Mouse (Mus musculus): ENCODE measurements around the gene Olfr481.

Olfr481 gene

DNA sequence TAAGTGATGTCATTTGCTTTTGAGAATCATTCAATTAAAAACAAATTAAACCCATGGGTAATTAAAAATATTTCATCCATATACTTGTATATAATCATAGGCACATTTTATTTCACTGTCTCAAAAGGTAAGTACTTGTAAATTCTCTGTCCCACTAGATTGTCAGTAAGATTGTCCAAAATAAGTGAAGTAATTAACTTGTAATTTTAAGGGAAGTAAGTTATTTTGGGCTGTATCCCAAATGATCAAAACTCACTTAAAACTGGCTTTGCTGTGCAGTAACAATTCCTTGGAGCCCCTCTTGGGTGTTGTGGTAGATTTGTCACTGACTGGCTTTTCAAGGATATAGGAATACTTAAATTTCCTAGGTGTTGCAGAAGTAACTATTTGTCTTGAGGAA, at the start of gene Olfr481:
TSS of gene Olfr481 (plus strand) at position 301 of the 400 bp plus-strand sequence.
- DNase-seq (ENCODE audit: low read depth), result no peak

DNA sequence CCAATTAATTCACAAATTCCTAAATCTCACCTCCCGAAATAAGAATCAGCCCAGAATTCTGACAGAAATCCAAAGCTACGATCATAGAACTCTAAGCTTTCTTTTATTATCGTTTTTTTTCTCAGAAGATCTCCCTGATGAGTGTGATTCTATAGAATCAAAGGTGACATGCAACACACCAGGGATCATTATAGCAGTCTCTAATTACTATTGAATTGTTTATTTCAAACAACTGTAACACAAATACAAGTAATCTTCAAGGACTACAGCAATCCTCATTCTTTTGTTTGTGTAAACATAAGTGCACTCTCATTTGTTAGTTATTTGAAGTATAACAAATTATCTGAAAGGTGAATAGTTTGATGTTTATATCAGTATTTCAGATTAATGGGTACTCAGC, 45.8 kb upstream of the Olfr481 start, which contains the start of gene Olfr478:
TSS of gene Olfr478 (minus strand) at position 101 of the 400 bp plus-strand sequence.
- DNase-seq (ENCODE audit: low read depth), result no peak

DNA sequence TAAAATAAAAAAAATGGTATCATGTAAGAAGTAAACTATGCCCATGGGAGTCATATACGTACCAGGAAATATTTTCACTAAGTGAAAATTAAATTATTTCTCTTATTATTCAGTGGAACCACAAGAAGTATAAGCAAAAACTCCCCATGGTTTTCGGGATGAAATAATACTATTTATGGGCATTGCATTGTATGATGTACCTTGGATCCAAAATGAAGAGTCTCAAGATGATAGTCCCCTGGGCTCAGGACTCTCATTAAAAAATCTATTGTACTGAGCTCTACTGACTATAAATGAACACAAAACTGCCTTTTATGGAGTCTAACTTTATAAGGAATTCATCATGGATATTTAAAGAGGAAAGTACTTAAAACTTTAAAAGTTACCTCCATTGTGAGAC, 29.3 kb upstream of the Olfr481 start, which contains the start of gene Olfr479:
TSS of gene Olfr479 (plus strand) at position 301 of the 400 bp plus-strand sequence.
- no peak for DNase-seq (ENCODE audit: low read depth)

DNA sequence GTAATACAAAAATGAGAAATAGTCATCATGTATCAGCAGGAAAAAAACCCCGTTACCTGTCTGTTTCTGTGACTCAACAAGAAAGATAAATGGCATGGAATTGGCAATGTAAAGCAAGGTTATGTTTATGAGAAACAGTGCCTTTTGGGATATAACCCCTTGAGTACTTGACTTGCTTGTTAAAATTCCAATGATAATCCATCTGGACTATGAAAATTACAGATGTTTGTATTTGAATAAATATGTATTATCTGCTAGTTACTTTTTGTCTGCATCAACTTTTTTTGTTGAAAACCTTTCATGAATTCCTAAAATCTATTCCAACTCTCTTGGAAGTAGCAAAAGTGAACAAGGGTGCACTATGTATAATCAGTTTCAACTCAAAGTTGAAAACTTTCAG, 12.4 kb upstream of the Olfr481 start, which contains the start of gene Olfr480:
TSS of gene Olfr480 (minus strand) at position 101 of the 400 bp plus-strand sequence.
- DNase-seq (ENCODE audit: low read depth), result no peak

DNA sequence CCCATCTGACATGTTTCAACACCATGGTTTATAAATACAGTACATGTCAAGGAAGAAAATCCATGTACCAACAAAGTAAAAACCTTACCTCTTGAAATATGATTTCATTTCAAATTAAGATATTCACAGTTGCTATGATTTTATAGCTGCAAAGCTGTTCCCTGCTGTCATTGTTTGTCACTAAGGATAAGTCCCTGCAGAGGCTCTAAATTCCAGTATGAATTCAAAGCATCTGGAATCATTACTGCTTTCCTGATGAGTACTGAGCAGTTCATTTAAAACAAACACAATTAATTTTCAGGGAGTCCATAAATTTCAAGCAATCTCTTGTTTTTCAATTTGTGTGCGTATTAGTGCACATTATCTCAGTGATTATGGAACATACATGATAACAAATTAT, 17.8 kb downstream of the Olfr481 start, which contains the start of gene Olfr482:
TSS of gene Olfr482 (minus strand) at position 101 of the 400 bp plus-strand sequence.
- DNase-seq (ENCODE audit: low read depth), result no peak

DNA sequence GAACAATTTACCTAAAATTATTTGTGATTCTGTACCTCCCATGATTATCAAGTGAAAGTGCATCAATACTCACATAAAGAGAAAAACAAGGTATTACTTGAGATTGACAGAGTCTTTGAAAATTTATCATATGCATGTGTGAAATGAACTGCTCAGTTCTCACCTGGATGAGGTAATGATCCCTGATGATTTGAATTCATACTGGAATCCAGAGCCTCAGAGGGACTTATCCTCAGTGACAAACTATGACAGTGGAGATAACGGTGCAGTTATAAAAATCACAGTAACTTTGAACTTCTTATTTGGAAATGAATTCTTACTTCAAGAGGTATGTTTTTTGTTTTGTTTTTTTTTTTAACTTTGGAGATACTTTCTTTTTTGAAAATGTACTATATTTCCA, 20.9 kb downstream of the Olfr481 start, which contains the start of gene Olfr483:
TSS of gene Olfr483 (plus strand) at position 301 of the 400 bp plus-strand sequence.
- no peak for DNase-seq (ENCODE audit: low read depth)

DNA sequence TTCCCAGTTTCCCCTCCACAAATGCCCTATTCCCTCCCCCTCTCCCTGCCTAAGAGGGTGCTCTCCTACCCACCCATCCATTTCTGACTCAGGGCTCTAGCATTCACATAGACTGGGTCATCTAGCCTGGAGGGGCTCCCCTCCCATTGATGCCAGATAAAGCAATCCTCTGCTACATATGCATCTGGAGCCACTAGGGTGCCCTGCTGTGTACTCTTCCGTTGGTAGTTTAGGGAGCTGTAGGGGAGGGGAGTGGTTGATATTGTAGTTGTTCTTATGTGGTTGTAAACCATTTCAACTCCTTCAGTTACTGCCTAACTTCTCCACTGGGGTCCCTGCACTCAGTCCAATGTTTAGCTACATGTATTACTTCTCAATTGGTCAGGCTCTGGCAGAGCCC, 41.0 kb downstream of the Olfr481 start:
- DNase-seq (ENCODE audit: low read depth), result no peak

DNA sequence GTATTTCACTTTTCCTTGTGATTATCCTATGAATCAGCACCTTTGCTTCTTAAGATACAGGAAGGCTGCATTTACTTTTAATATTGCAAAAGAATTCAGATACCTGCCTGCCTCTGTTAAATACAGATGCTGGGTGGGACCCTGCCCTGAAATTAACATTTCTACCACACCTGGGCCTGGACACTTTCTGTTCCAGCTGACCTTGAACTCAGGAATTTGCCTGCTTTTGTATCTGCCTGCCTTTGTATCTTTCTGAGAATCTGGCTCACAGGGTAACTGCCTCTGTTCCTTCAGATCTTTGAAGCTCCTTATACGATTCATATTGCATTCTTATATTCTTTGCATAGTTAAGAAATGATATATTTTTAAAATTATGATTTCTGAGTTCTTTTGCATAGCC, 41.8 kb downstream of the Olfr481 start:
- DNase-seq (ENCODE audit: low read depth), result no peak

DNA sequence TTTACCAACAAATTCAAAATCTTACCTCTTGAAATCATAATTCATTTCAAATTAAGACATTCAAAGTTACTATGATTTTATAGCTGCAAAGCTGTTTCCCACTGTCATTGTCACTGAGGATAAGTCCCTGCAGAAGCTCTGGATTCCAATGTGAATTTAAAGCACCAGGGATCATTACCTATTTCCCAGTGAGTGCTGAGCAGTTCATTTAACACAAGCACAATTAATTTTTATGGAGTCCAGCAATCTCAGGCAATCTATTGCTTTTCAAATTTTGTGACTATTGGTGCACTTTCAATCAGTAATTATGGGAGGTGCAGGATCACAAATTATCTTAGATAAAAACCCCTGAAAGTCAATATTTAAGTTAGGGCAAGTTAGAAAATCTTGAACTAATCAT, 47.7 kb downstream of the Olfr481 start, which contains the start of gene Olfr484:
TSS of gene Olfr484 (minus strand) at position 101 of the 400 bp plus-strand sequence.
- DNase-seq (ENCODE audit: low read depth), result no peak
